Mouse (Mus musculus) stomach, postnatal 0 days (tissue): ENCODE measurements around the gene Cntnap1. TPM values are rescaled to one million over a fixed set of nuclear protein-coding genes. Genes with fewer than 3 reads are reported as not detected.

Experiments used
- ATAC-seq: fragments of 200-750 bp; cut with Nextera tagmentation; 2 replicates; pipeline ENCODE4 v1.8.0; 2017; ENCODE audit not compliant: low FRiP score, low TSS enrichment
- DNase-seq: peaks from one replicate; pipeline ENCODE4 v3.0.0-alpha.2; 2016; ENCODE audit warnings: low spot score
- H3K27ac ChIP-seq: fragments of 300-500 bp; sonication (generic); replicated peaks from 2 replicates; pipeline ENCODE4 v1.5.1; 2014; ENCODE audit warnings: mild to moderate bottlenecking, control low read depth
- H3K27me3 ChIP-seq: fragments of 300-500 bp; sonication (generic); 2 replicates; pipeline ENCODE4 v1.6.1; 2014; ENCODE audit warnings: low read length; ENCODE audit not compliant: control insufficient read depth, insufficient read depth
- H3K36me3 ChIP-seq: fragments of 300-500 bp; sonication (generic); 2 replicates; pipeline ENCODE4 v1.6.1; 2014; ENCODE audit warnings: low read length, mixed read lengths; ENCODE audit not compliant: control insufficient read depth, insufficient read depth
- H3K4me1 ChIP-seq: fragments of 300-500 bp; sonication (generic); replicated peaks from 2 replicates; pipeline ENCODE4 v1.6.1; 2014; ENCODE audit warnings: antibody characterized with exemption; ENCODE audit not compliant: control insufficient read depth, insufficient read depth
- H3K4me2 ChIP-seq: fragments of 300-500 bp; sonication (generic); replicated peaks from 2 replicates; pipeline ENCODE4 v1.6.1; 2014; ENCODE audit warnings: low read depth, mild to moderate bottlenecking, control low read depth, moderate library complexity
- H3K4me3 ChIP-seq: fragments of 300-500 bp; sonication (generic); 2 replicates; pipeline ENCODE4 v1.5.1; 2014; ENCODE audit warnings: low read depth, low read length, control low read depth
- H3K9ac ChIP-seq: fragments of 300-500 bp; sonication (generic); 2 replicates; pipeline ENCODE4 v1.6.1; 2014; ENCODE audit warnings: mild to moderate bottlenecking, low read length, control low read depth, mixed read lengths
- H3K9me3 ChIP-seq: fragments of 300-500 bp; sonication (generic); 2 replicates; pipeline ENCODE4 v1.6.1; 2016; ENCODE audit warnings: low read length; ENCODE audit not compliant: control insufficient read depth
- CTCF ChIP-seq: IDR thresholded peaks from 2 replicates; pipeline ENCODE4 v1.5.1; 2016; ENCODE audit warnings: antibody characterized with exemption, low read depth, mild to moderate bottlenecking, moderate library complexity
- EP300 ChIP-seq: optimal IDR thresholded peaks from 2 replicates; pipeline ENCODE3; 2016; ENCODE audit warnings: antibody characterized with exemption
- WGBS: fragments of 180-500 bp; shearing (Covaris S2); extraction: QIAGEN DNeasy Blood & Tissue Kit; methylation state at CpG from one replicate; pipeline ENCODE4 v1.1.7; 2014; 5-methylcytosine and 5-hydroxymethylcytosine counted together
- polyA plus RNA-seq: library from polyadenylated mRNA; unstranded; fragments of >200 nt; fragmentation: Nextera tagmentation; extraction: Ambion mirVana; gene quantifications from 2 replicates; pipeline ENCODE4 v1.2.1, GENCODE M21; 2015

Gene Cntnap1
- polyA plus RNA-seq, 1 experiment from 2014 or later: 0.52 TPM

DNA sequence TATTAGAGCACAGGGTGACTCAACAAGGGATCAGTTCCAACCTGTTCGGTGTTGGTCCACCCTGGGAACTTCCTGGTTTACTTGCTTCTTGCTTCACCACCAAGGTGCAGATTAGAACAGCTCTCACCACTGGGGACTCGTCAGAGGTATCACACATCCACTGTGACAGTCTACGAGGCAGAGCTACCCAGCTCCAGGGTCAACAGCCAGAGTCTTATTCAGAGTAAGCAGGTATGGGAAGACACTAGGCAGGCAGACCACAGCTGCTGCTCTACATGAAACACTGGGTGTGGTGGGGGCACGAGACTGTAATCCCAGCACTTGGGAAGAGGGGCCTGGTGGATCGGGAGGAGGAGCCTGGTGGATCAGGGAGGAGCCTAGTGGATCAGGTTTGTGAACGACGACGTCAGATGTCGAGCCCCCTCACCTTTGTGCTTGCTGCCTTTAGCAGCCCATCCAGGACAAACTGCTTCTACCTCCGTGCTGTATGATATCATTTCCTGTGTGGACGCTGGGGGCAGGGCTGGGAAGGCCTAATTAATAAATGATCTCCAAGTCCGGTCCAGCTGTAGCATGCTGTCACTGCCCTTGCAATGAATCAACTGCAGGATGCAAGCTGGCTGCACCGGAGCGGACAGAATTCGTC lies 31.7 kb upstream of the Cntnap1 start:
- 13% methylated on average over 15 of the region's 15 CpGs for WGBS
- peak overlapping the region; percentile 35 for H3K4me2 ChIP-seq
- ATAC-seq: peak; percentile 92
- H3K4me1 ChIP-seq: no peaks in the 10 kb centered on the region
- no peaks in the 10 kb centered on the region for H3K36me3 ChIP-seq
- no peaks in the 10 kb centered on the region for H3K27me3 ChIP-seq
- no peak overlapping the region for H3K4me3 ChIP-seq
- H3K9me3 ChIP-seq: no peaks in the 10 kb centered on the region
- TF ChIP-seq EP300: no peak
- 0 out of 2 replicates have a peak, but pooled peaks have one; percentile 1 for TF ChIP-seq CTCF
- H3K9ac ChIP-seq: no peak overlapping the region
- H3K27ac ChIP-seq: peak overlapping the region; percentile 91
- DNase-seq: peak; percentile 64

DNA sequence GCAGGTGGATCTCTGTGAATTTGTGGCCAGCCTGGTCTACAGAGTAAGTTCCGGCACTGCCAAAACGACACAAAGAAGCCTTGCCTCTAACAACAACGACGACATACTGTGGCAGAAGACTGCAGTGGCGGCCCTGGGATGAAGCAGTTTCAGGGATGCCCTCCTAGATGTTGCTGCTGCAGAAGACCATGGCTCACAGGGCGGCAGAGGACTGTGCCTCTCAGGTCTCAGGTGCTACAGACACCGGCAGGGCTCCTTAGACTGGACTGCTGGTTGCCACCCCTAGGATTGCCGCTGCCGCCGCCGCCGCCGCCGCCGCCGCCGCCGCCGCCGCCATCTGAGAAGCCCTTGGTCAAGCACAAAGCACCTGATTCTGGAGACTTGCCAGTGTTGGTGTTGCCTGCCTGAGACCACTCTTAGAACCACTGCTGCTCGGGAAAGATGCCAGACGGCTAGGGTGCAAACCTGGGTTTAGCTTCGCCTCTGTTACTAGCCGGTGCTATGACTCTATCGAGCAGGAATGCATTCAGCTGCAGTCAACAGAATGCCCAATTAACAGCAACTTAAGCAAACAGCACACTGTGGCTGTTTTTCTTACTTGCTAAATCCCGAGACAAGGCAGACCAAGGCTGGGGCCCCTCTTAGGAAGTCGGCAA lies 30.0 kb upstream of the Cntnap1 start:
- no peaks in the 10 kb centered on the region for H3K36me3 ChIP-seq
- peak overlapping the region; percentile 13; the same call in 1 of the 2 replicates for H3K9ac ChIP-seq
- TF ChIP-seq EP300 (no peak), CTCF (no peak)
- no peak for ATAC-seq
- no peaks in the 10 kb centered on the region for H3K27me3 ChIP-seq
- H3K4me2 ChIP-seq: peak overlapping the region; percentile 58
- H3K4me3 ChIP-seq: peak overlapping the region; percentile 21; the same call in 1 of the 2 replicates
- 44% methylated on average over 27 of the region's 27 CpGs for whole genome bisulfite sequencing
- peak; percentile 41 for DNase-seq
- no peaks in the 10 kb centered on the region for H3K4me1 ChIP-seq
- no peaks in the 10 kb centered on the region for H3K9me3 ChIP-seq
- peak overlapping the region; percentile 53; the same call in 1 of the 2 replicates for H3K27ac ChIP-seq

DNA sequence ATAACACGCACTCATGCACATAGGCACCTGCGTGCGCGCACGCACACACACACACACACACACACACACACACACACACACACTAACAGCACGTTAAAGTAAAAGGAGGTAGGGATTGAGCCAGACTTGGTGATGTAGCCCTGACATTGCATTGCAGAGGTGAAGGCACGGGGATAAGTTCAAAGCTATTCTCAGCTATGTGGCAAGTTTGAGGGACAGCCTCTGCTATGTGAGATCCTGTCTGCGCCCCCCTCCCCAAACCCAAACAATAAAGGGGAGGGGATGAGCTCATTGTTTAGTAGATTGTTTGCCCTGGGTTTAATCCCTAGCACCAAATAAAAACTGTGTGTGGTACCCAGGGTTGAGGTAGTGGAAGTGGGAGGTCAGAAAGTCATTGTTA lies 29.2 kb upstream of the Cntnap1 start:
- ATAC-seq (no peak), DNase-seq (no peak)

DNA sequence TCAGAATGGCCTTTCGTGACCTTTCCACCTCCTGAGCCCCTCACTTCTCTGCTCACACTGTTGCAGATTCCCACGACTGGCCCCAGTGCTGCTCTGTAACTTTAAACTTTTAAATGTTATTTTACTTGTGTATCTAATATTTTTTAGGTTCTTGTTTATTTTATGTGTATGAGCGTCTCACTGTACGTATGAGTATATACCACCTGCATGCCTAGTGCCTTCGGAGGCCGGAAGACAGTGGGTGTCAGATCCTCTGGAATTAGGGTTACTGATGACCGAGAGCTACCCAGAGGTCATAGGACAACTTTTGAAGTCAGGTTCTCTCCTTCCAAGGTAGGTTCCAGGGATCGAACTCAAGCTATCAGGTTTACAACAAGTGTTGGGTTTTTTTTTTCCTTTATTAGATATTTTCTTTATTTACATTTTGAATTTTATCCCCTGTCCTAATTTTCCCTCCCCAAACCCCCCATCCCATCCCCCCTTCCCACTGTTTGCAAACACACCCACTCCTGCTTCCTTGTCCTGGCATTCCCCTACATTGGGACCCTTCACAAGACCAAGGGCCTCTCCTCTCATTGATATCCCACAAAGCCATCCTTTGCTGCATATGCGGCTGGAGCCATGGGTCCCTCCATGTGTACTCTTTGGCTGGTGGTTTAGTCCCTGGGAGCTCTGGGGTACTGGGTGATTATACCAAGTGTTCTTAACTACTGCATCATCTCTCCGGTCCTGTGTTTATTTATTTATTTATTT lies 27.9 kb upstream of the Cntnap1 start:
- WGBS: 84% methylated on average over 10 of the region's 10 CpGs
- no peak for TF ChIP-seq EP300
- no peak for TF ChIP-seq CTCF
- no peak for DNase-seq
- H3K4me1 ChIP-seq: no peaks in the 10 kb centered on the region
- no peak overlapping the region for H3K27ac ChIP-seq
- no peaks in the 10 kb centered on the region for H3K27me3 ChIP-seq
- H3K36me3 ChIP-seq: no peaks in the 10 kb centered on the region
- H3K4me3 ChIP-seq: no peak overlapping the region
- no peaks in the 10 kb centered on the region for H3K9me3 ChIP-seq
- H3K9ac ChIP-seq: no peak overlapping the region
- ATAC-seq: no peak
- no peak overlapping the region for H3K4me2 ChIP-seq

More for the DNA sequence above, 29.2 kb upstream of the Cntnap1 start:
- TF ChIP-seq CTCF (no peak), EP300 (no peak)
- Histone ChIP-seq H3K36me3 (no peaks in the 10 kb centered on the region), H3K27me3 (no peaks in the 10 kb centered on the region), H3K9me3 (no peaks in the 10 kb centered on the region), H3K27ac (0 out of 2 replicates have a peak overlapping the region, but pooled peaks have one; percentile 53), H3K4me1 (no peaks in the 10 kb centered on the region), H3K4me2 (no peak overlapping the region), H3K4me3 (no peak overlapping the region), H3K9ac (no peak overlapping the region)
- 73% methylated on average over 8 of the region's 8 CpGs for WGBS

DNA sequence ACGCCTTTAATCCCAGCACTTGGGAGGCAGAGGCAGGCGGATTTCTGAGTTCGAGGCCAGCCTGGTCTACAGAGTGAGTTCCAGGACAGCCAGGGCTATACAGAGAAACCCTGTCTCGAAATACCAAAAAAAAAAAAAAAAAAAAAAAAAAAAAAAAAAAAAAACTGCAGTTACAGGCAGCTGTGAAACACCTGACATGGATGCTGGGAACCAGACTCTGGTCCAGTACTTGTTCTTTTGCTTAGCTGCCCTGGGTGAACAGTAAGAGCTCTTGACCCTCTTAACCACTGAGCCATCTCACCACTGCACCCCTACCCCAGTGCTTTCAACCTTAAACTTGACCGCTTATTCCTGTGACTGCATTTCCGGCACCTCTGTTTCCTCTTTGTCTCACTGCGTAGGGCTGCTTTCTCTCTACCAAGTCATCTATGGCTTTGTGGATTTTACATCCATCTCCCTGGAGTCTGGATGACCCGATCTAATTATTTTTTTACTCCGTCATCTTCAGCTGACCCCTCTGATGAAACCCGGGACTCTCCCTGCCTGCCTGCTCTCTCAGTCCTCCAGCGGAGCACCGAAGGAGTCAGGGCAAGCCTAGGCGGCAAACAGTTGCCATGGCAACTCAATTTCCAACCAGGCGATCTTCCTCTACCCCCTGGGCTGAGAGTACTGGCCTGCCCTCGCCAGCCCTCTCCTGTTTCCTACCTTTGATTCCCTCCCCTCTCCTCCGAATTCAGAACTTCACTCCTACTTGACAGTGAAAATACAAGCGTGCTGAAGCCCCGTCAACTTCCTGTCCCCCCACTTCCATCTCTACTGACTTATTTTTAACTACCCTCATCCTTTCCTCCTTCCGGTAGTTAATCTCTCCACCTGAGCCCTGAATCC lies 26.7 kb upstream of the Cntnap1 start:
- Histone ChIP-seq H3K9ac (no peak overlapping the region), H3K4me1 (no peaks in the 10 kb centered on the region), H3K36me3 (no peaks in the 10 kb centered on the region), H3K4me2 (peak overlapping the region; percentile 38), H3K27ac (no peak overlapping the region), H3K9me3 (no peaks in the 10 kb centered on the region), H3K4me3 (peak overlapping the region; percentile 10; the same call in 1 of the 2 replicates), H3K27me3 (no peaks in the 10 kb centered on the region)
- WGBS: 23% methylated on average over 17 of the region's 19 CpGs
- no peak for ATAC-seq
- no peak for DNase-seq
- no peak for TF ChIP-seq CTCF
- no peak for TF ChIP-seq EP300
